Mouse (Mus musculus): ENCODE data around the gene Slc38a3. TPM values are rescaled to one million over a fixed set of nuclear protein-coding genes. Genes with fewer than 3 reads are reported as not detected.

The Slc38a3 gene
- polyA plus RNA-seq, 1 experiment from 2014 or later, result 31.8 TPM

GRCm38 (mm10) chr9:107641666-107642065 lies 27.7 kb downstream of the Slc38a3 start:
- Histone ChIP-seq H3K4me3 (no peak overlapping the region), H3K4me2 (no peak overlapping the region), H3K36me3 (replicated peaks) (no peaks in the 10 kb centered on the region), H3K9ac (no peak overlapping the region), H3K9me3 (no peaks in the 10 kb centered on the region), H3K27me3 (replicated peaks) (no peaks in the 10 kb centered on the region), H3K4me1 (peaks cover 28% of the 10 kb centered on the region), H3K27ac (no peak overlapping the region)
- ATAC-seq (replicated peaks), result no peak
- WGBS, result 36% methylated on average over 8 of the region's 8 CpGs

- H3K36me3 ChIP-seq (replicated peaks), result no peaks in the 10 kb centered on the region
- WGBS, result 42% methylated on average over 8 of the region's 8 CpGs
- no peaks in the 10 kb centered on the region for H3K9me3 ChIP-seq
- H3K4me1 ChIP-seq, result peaks cover 37% of the 10 kb centered on the region
- H3K27ac ChIP-seq, result no peak overlapping the region
- no peaks in the 10 kb centered on the region for H3K27me3 ChIP-seq (replicated peaks)
- H3K9ac ChIP-seq, result no peak overlapping the region
- no peak for ATAC-seq (replicated peaks)
- H3K4me3 ChIP-seq, result no peak overlapping the region
- no peak overlapping the region for H3K4me2 ChIP-seq
Observed at GRCm38 (mm10) chr9:107640257-107640772, 29.0 kb downstream of the Slc38a3 start.

GRCm38 (mm10) chr9:107637070-107637469 lies 32.3 kb downstream of the Slc38a3 start:
- Histone ChIP-seq H3K4me1 (peaks cover 50% of the 10 kb centered on the region), H3K9ac (no peak overlapping the region; the same call in 1 of the 2 replicates)

GRCm38 (mm10) chr9:107635279-107636028 lies 33.9 kb downstream of the Slc38a3 start, which contains the start of gene Gnai2:
TSS of gene Gnai2 (minus strand) at chr9:107635367.
- WGBS, result 5% methylated on average over 35 of the region's 38 CpGs
- Histone ChIP-seq H3K27me3 (replicated peaks) (no peaks in the 10 kb centered on the region), H3K36me3 (replicated peaks) (no peaks in the 10 kb centered on the region), H3K9me3 (no peaks in the 10 kb centered on the region), H3K27ac (peak within 1 kb of the TSS; percentile 92), H3K4me3 (peak within 1 kb of the TSS; percentile 76), H3K4me1 (peaks cover 66% of the 10 kb centered on the region), H3K4me2 (peak within 1 kb of the TSS; percentile 97), H3K9ac (peak within 1 kb of the TSS; percentile 90)
- peak; percentile 90 for ATAC-seq (replicated peaks)

More at GRCm38 (mm10) chr9:107637070-107637469, 32.3 kb downstream of the Slc38a3 start:
- Histone ChIP-seq H3K9me3 (no peaks in the 10 kb centered on the region), H3K4me2 (peak overlapping the region; percentile 33; the same call in 1 of the 2 replicates), H3K36me3 (replicated peaks) (no peaks in the 10 kb centered on the region), H3K4me3 (no peak overlapping the region), H3K27me3 (replicated peaks) (no peaks in the 10 kb centered on the region), H3K27ac (peak overlapping the region; percentile 80)
- peak; percentile 44 for ATAC-seq (replicated peaks)
- WGBS, result 2% methylated on average over 7 of the region's 7 CpGs

GRCm38 (mm10) chr9:107634406-107635278 lies 34.7 kb downstream of the Slc38a3 start:
- Histone ChIP-seq H3K27ac (peak overlapping the region; percentile 92), H3K27me3 (replicated peaks) (no peaks in the 10 kb centered on the region), H3K9ac (peak overlapping the region; percentile 90), H3K4me3 (peak overlapping the region; percentile 76), H3K4me1 (peaks cover 75% of the 10 kb centered on the region), H3K9me3 (no peaks in the 10 kb centered on the region), H3K36me3 (replicated peaks) (no peaks in the 10 kb centered on the region), H3K4me2 (peak overlapping the region; percentile 97)
- ATAC-seq (replicated peaks), result 0 out of 2 replicates have a peak, but pooled peaks have one; percentile 4
- under 1% methylated on average over 35 of the region's 35 CpGs for WGBS

GRCm38 (mm10) chr9:107633661-107634405 lies 35.5 kb downstream of the Slc38a3 start:
- Histone ChIP-seq H3K4me1 (peaks cover 83% of the 10 kb centered on the region), H3K4me3 (peak overlapping the region; percentile 76), H3K27ac (peak overlapping the region; percentile 92), H3K9me3 (no peaks in the 10 kb centered on the region), H3K36me3 (replicated peaks) (no peaks in the 10 kb centered on the region), H3K4me2 (peak overlapping the region; percentile 97), H3K9ac (peak overlapping the region; percentile 90), H3K27me3 (replicated peaks) (no peaks in the 10 kb centered on the region)
- ATAC-seq (replicated peaks), result no peak
- 0% methylated on average over 15 of the region's 15 CpGs for WGBS

- peak overlapping the region; percentile 97 for H3K4me2 ChIP-seq
- peak overlapping the region; percentile 92 for H3K27ac ChIP-seq
- no peak for ATAC-seq (replicated peaks)
- WGBS, result 1% methylated on average over 32 of the region's 33 CpGs
- H3K9ac ChIP-seq, result peak overlapping the region; percentile 90
- no peaks in the 10 kb centered on the region for H3K9me3 ChIP-seq
- H3K4me1 ChIP-seq, result peaks cover 89% of the 10 kb centered on the region
- H3K4me3 ChIP-seq, result peak overlapping the region; percentile 76
- H3K36me3 ChIP-seq (replicated peaks), result no peaks in the 10 kb centered on the region
- H3K27me3 ChIP-seq (replicated peaks), result no peaks in the 10 kb centered on the region
Observed at GRCm38 (mm10) chr9:107633091-107633660, 36.2 kb downstream of the Slc38a3 start.

GRCm38 (mm10) chr9:107632478-107632877 lies 36.9 kb downstream of the Slc38a3 start:
- H3K4me3 ChIP-seq, result peak overlapping the region; percentile 76
- no peaks in the 10 kb centered on the region for H3K9me3 ChIP-seq
- H3K27ac ChIP-seq, result peak overlapping the region; percentile 92
- H3K27me3 ChIP-seq (replicated peaks), result no peaks in the 10 kb centered on the region
- 11% methylated on average over 6 of the region's 6 CpGs for WGBS
- H3K36me3 ChIP-seq (replicated peaks), result no peaks in the 10 kb centered on the region
- peak overlapping the region; percentile 97 for H3K4me2 ChIP-seq
- H3K9ac ChIP-seq, result peak overlapping the region; percentile 90
- H3K4me1 ChIP-seq, result peaks cover 92% of the 10 kb centered on the region
- ATAC-seq (replicated peaks), result no peak

GRCm38 (mm10) chr9:107631861-107632260 lies 37.5 kb downstream of the Slc38a3 start:
- WGBS, result 58% methylated on average over 8 of the region's 8 CpGs
- Histone ChIP-seq H3K9me3 (no peaks in the 10 kb centered on the region), H3K4me1 (peaks cover 92% of the 10 kb centered on the region), H3K4me2 (peak overlapping the region; percentile 97), H3K4me3 (peak overlapping the region; percentile 76; the same call in 1 of the 2 replicates), H3K27ac (peak overlapping the region; percentile 92), H3K27me3 (replicated peaks) (no peaks in the 10 kb centered on the region), H3K9ac (peak overlapping the region; percentile 90; the same call in 1 of the 2 replicates), H3K36me3 (replicated peaks) (no peaks in the 10 kb centered on the region)
- no peak for ATAC-seq (replicated peaks)

GRCm38 (mm10) chr9:107631311-107631826 lies 38.0 kb downstream of the Slc38a3 start:
- WGBS, result 22% methylated on average over 9 of the region's 9 CpGs
- Histone ChIP-seq H3K4me1 (peaks cover 93% of the 10 kb centered on the region), H3K9me3 (no peaks in the 10 kb centered on the region), H3K36me3 (replicated peaks) (no peaks in the 10 kb centered on the region), H3K9ac (no peak overlapping the region), H3K27me3 (replicated peaks) (no peaks in the 10 kb centered on the region), H3K27ac (peak overlapping the region; percentile 92), H3K4me2 (peak overlapping the region; percentile 97), H3K4me3 (0 out of 2 replicates have a peak overlapping the region, but pooled peaks have one; percentile 76)
- no peak for ATAC-seq (replicated peaks)

GRCm38 (mm10) chr9:107630576-107630975 lies 38.8 kb downstream of the Slc38a3 start:
- ATAC-seq (replicated peaks), result peak; percentile 7
- H3K27ac ChIP-seq, result peak overlapping the region; percentile 92
- H3K4me1 ChIP-seq, result peaks cover 91% of the 10 kb centered on the region
- no peaks in the 10 kb centered on the region for H3K36me3 ChIP-seq (replicated peaks)
- H3K9ac ChIP-seq, result peak overlapping the region; percentile 3; the same call in 1 of the 2 replicates
- no peaks in the 10 kb centered on the region for H3K27me3 ChIP-seq (replicated peaks)
- peak overlapping the region; percentile 97 for H3K4me2 ChIP-seq
- WGBS, result 3% methylated on average over 4 of the region's 4 CpGs
- peak overlapping the region; percentile 2; the same call in 1 of the 2 replicates for H3K4me3 ChIP-seq
- no peaks in the 10 kb centered on the region for H3K9me3 ChIP-seq

Data from midbrain, embryonic 15.5 days (tissue).